Mouse (Mus musculus): ENCODE results near the gene Rabl3.

DNA sequence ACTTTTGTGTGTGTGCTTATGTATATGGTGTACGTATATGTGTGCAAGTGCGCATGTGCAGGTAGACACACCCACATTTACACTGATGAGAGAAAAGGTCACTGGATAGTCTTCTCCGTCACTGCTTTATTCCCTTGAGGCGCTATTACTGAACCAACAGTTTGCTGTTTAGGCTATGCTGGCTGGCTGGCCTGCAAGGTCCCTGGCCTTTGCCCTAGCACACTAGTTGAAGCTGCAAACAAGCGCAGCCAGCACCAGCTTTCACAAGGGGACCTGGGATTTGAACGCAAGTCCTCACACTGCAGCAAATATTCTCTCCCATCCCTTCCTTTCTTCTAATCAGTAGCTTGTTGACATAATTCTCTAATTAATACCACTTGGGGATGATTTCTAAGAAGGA lies 9.5 kb upstream of the Rabl3 start:
- TF ChIP-seq CTCF (IDR thresholded peaks at IDR 0.05; ENCODE audit: low read depth, low read length) (no peak), POLR2A (IDR thresholded peaks at IDR 0.05; ENCODE audit: borderline replicate concordance, low read depth, low read length) (no peak)
